Mouse (Mus musculus): ENCODE measurements around the gene H2-M10.1. TPM values are rescaled to one million over a fixed set of nuclear protein-coding genes. Genes with fewer than 3 reads are reported as not detected.
A peak's percentile ranks its signal among the peaks of the same experiment; 100 is the strongest.
"Not testable (repeated sequence)": the region's sequence is repeated elsewhere in the genome, so short reads cannot be mapped to it uniquely, and the experiment has no call there.

Gene H2-M10.1
- polyA plus RNA-seq, 1 experiment from 2014 or later: not detected

DNA sequence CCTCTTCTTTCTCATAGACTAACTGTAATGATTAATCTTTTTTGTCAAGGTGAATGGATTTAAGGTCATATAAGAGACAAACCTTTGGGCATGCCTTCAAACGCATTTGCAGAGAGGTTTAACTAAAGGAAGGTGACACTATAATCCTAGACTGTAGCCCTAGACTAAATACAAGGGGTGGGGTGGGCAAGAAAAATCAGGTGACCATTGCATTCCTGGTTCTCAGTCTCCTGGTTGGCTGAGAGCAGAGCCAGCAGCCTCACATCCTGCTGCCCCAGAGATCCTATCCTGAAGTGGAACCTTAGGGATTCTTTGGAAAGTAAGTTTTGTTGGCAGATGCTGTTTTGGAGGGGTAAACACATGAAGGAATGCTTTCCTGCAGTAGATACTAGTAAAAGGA lies 16.7 kb downstream of the H2-M10.1 start:
- H3K27me3 ChIP-seq (ENCODE audit: control insufficient read depth, insufficient read depth, low read depth, low read length): no peaks in the 10 kb centered on the region
- no peaks in the 10 kb centered on the region for H3K4me1 ChIP-seq (ENCODE audit: control insufficient read depth, insufficient read depth, low read length)
- ATAC-seq: no peak
- H3K4me2 ChIP-seq (ENCODE audit: low read length): peak overlapping the region; percentile 39
- WGBS: 42% methylated on average over 1 of the region's 1 CpGs
- no peak overlapping the region for H3K9ac ChIP-seq (ENCODE audit: low read depth, low read length)
- H3K36me3 ChIP-seq (ENCODE audit: control insufficient read depth, insufficient read depth, low read length): no peaks in the 10 kb centered on the region
- no peak overlapping the region for H3K27ac ChIP-seq (ENCODE audit: low read length)
- H3K9me3 ChIP-seq (replicated peaks; ENCODE audit: control insufficient read depth, low read length, poor library complexity, severe bottlenecking): no peaks in the 10 kb centered on the region
- H3K4me3 ChIP-seq (ENCODE audit: low read depth, low read length): no peak overlapping the region

GRCm38 (mm10) chr17:36308855-36309254 lies 17.1 kb downstream of the H2-M10.1 start:
- H3K27me3 ChIP-seq (ENCODE audit: control insufficient read depth, insufficient read depth, low read depth, low read length); H3K4me3 ChIP-seq (ENCODE audit: low read depth, low read length); H3K27ac ChIP-seq (ENCODE audit: low read length); H3K9me3 ChIP-seq (replicated peaks; ENCODE audit: control insufficient read depth, low read length, poor library complexity, severe bottlenecking); H3K36me3 ChIP-seq (ENCODE audit: control insufficient read depth, insufficient read depth, low read length); H3K4me1 ChIP-seq (ENCODE audit: control insufficient read depth, insufficient read depth, low read length): not testable (repeated sequence)
- H3K4me2 ChIP-seq (ENCODE audit: low read length): peak overlapping the region; percentile 39
- 0% methylated on average over 3 of the region's 3 CpGs for WGBS
- 0 out of 2 replicates have a peak overlapping the region, but pooled peaks have one; percentile 34 for H3K9ac ChIP-seq (ENCODE audit: low read depth, low read length)
- ATAC-seq: peak; percentile 90

- H3K27me3 ChIP-seq (ENCODE audit: control insufficient read depth, insufficient read depth, low read depth, low read length): no peaks in the 10 kb centered on the region
- H3K4me1 ChIP-seq (ENCODE audit: control insufficient read depth, insufficient read depth, low read length): no peaks in the 10 kb centered on the region
- no peak within 1 kb of the TSS for H3K9ac ChIP-seq (ENCODE audit: low read depth, low read length)
- no peak for ATAC-seq
- no peaks in the 10 kb centered on the region for H3K9me3 ChIP-seq (replicated peaks; ENCODE audit: control insufficient read depth, low read length, poor library complexity, severe bottlenecking)
- no peak within 1 kb of the TSS for H3K27ac ChIP-seq (ENCODE audit: low read length)
- no peak within 1 kb of the TSS for H3K4me3 ChIP-seq (ENCODE audit: low read depth, low read length)
- H3K4me2 ChIP-seq (ENCODE audit: low read length): no peak within 1 kb of the TSS
- WGBS: 98% methylated on average over 2 of the region's 2 CpGs
- peaks cover 8% of the 10 kb centered on the region; the same call in 1 of the 2 replicates for H3K36me3 ChIP-seq (ENCODE audit: control insufficient read depth, insufficient read depth, low read length)
These were observed 39.6 kb downstream of the H2-M10.1 start, which contains the start of gene H2-M10.2 for GRCm38 (mm10) chr17:36286390-36286789. H2-M10.2 (minus strand) TSS chr17:36286490.

DNA sequence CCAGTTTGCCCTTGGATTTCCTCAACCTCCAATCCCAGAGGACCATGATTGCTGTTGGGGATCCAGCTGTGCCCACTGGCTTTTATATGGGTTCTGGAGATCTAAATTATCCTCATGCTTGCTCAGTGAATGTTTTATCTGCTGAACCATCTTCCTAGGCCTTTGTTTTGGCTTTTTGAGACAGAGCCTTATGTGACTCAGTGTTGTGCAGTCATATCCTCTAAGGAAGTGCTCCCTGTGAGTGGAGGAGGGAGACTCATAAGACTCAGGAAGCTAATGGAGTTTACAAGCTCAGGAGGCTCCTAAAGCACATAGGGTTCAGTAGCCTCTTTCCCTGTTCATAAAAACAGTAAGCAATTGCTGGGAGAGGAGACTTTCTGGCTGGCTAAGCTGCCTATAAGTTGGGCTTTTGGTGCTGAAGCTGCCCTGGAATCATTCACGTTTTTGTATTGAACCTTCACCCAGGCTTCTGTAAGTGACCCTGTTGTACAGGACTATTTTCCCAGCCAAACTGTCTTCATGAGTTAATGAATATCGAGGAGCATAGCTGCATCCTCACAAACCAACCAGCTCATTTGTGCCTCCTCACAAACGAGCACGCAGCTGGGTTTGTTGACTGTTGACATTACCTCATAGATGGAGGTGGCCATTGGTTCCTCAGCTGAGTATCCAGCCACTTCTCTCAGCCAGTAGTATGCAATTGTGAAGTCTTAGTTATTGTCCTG lies 44.3 kb downstream of the H2-M10.1 start:
- 92% methylated on average over 4 of the region's 4 CpGs for WGBS
- no peak overlapping the region for H3K4me3 ChIP-seq (ENCODE audit: low read depth, low read length)
- H3K36me3 ChIP-seq (ENCODE audit: control insufficient read depth, insufficient read depth, low read length): peaks cover 16% of the 10 kb centered on the region
- H3K27ac ChIP-seq (ENCODE audit: low read length): no peak overlapping the region
- no peak overlapping the region for H3K4me2 ChIP-seq (ENCODE audit: low read length)
- no peaks in the 10 kb centered on the region for H3K4me1 ChIP-seq (ENCODE audit: control insufficient read depth, insufficient read depth, low read length)
- H3K27me3 ChIP-seq (ENCODE audit: control insufficient read depth, insufficient read depth, low read depth, low read length): no peaks in the 10 kb centered on the region
- no peak for ATAC-seq
- no peaks in the 10 kb centered on the region for H3K9me3 ChIP-seq (replicated peaks; ENCODE audit: control insufficient read depth, low read length, poor library complexity, severe bottlenecking)
- no peak overlapping the region for H3K9ac ChIP-seq (ENCODE audit: low read depth, low read length)

DNA sequence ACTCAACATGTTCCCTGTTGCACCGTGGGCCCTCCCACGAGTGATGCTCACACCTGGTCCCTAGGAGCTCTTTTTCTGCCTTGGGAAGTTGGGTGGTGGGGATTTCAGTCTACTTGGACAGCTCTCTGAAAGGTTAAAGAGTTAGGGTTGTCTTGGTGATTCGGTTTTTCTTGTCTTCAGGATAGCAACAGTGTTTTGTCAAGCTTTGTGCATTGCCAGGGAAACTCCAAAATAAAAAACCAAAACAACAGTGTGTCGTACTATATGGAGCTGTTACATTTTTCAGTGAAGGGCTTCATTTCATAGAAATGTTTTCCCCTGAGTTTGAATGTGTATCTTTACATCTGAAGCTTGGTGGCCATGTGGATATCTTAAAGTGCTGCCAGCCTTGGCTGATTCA lies 51.2 kb downstream of the H2-M10.1 start:
- Histone ChIP-seq H3K27me3 (ENCODE audit: control insufficient read depth, insufficient read depth, low read depth, low read length) (no peaks in the 10 kb centered on the region), H3K27ac (ENCODE audit: low read length) (no peak overlapping the region), H3K9me3 (replicated peaks; ENCODE audit: control insufficient read depth, low read length, poor library complexity, severe bottlenecking) (no peaks in the 10 kb centered on the region), H3K36me3 (ENCODE audit: control insufficient read depth, insufficient read depth, low read length) (0 out of 2 replicates have a peak, but pooled peaks cover 4% of the 10 kb centered on the region), H3K4me1 (ENCODE audit: control insufficient read depth, insufficient read depth, low read length) (peaks cover 33% of the 10 kb centered on the region), H3K4me3 (ENCODE audit: low read depth, low read length) (no peak overlapping the region), H3K9ac (ENCODE audit: low read depth, low read length) (no peak overlapping the region), H3K4me2 (ENCODE audit: low read length) (no peak overlapping the region)
- ATAC-seq: no peak
- 96% methylated on average over 4 of the region's 4 CpGs for WGBS

GRCm38 (mm10) chr17:36273796-36274195 lies 52.2 kb downstream of the H2-M10.1 start:
- no peak for ATAC-seq
- Histone ChIP-seq H3K27ac (ENCODE audit: low read length) (no peak overlapping the region), H3K4me2 (ENCODE audit: low read length) (no peak overlapping the region), H3K9ac (ENCODE audit: low read depth, low read length) (no peak overlapping the region), H3K4me3 (ENCODE audit: low read depth, low read length) (no peak overlapping the region), H3K4me1 (ENCODE audit: control insufficient read depth, insufficient read depth, low read length) (peaks cover 34% of the 10 kb centered on the region), H3K36me3 (ENCODE audit: control insufficient read depth, insufficient read depth, low read length) (peaks cover 4% of the 10 kb centered on the region; the same call in 1 of the 2 replicates), H3K27me3 (ENCODE audit: control insufficient read depth, insufficient read depth, low read depth, low read length) (no peaks in the 10 kb centered on the region), H3K9me3 (replicated peaks; ENCODE audit: control insufficient read depth, low read length, poor library complexity, severe bottlenecking) (no peaks in the 10 kb centered on the region)
- WGBS: 97% methylated on average over 4 of the region's 4 CpGs

Other genes with a start within 250 kb of the H2-M10.1 start
- not detected in 2 replicates for gene Gm19684, start 204.5 kb downstream of the H2-M10.1 start, polyA plus RNA-seq (2015; fragmentation: Nextera tagmentation; extraction: Ambion mirVana)
- not detected in 2 replicates for gene Gm7030, start 196.7 kb downstream of the H2-M10.1 start, polyA plus RNA-seq (2015; fragmentation: Nextera tagmentation; extraction: Ambion mirVana)
- not detected in 2 replicates for gene Gm8909, start 157.6 kb downstream of the H2-M10.1 start, polyA plus RNA-seq (2015; fragmentation: Nextera tagmentation; extraction: Ambion mirVana)
- gene H2-T3, start 135.9 kb downstream of the H2-M10.1 start, polyA plus RNA-seq (2015; fragmentation: Nextera tagmentation; extraction: Ambion mirVana): not detected in 2 replicates
- 122 and 135 TPM in 2 replicates for gene Rpp21, start 68.1 kb downstream of the H2-M10.1 start, polyA plus RNA-seq (2015; fragmentation: Nextera tagmentation; extraction: Ambion mirVana)
- 26.2 and 28.6 TPM in 2 replicates for gene Trim39, start 53.9 kb downstream of the H2-M10.1 start, polyA plus RNA-seq (2015; fragmentation: Nextera tagmentation; extraction: Ambion mirVana)
- 0.25 and 0.33 TPM in 2 replicates for gene H2-M10.2, start 39.7 kb downstream of the H2-M10.1 start, polyA plus RNA-seq (2015; fragmentation: Nextera tagmentation; extraction: Ambion mirVana)
- not detected in 2 replicates for gene H2-M10.3, start 42.3 kb upstream of the H2-M10.1 start, polyA plus RNA-seq (2015; fragmentation: Nextera tagmentation; extraction: Ambion mirVana)
- not detected in 2 replicates for gene H2-M10.4, start 136.2 kb upstream of the H2-M10.1 start, polyA plus RNA-seq (2015; fragmentation: Nextera tagmentation; extraction: Ambion mirVana)
- not detected in 2 replicates for gene H2-M11, start 220.9 kb upstream of the H2-M10.1 start, polyA plus RNA-seq (2015; fragmentation: Nextera tagmentation; extraction: Ambion mirVana)